Comparison of ENCODE assay signal across 35 mouse cellular contexts in the genomic region with DNA sequence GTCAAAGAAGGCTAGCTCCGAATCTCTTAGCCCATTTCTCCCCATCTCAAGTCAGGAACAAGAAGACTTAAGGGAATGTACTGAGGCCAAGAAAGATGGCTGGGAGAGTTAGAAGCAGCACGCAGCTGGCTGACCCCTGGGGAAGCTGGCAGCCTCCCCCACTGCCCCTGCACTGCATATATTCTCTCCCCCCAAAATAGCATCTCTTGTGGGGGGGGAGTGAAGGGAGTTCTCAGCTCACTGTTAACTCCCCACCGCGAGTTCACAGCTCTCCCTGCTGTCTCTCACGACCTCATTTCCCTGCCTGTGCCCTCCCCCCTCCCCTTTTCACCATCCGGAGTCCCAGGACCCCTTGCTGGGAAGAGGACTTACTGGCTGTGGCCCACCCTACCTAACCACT. TPM values are rescaled to one million over a fixed set of nuclear protein-coding genes. Genes with fewer than 3 reads are reported as not detected.
"Had no signal": no experiment of that assay in that cellular context is flagged by ENCODE, and none has a peak within 500 bp of the region (broad histone marks: within the 10 kb centered on the region; RNA-seq: fewer than 3 reads in every experiment).

No protein-coding gene starts in this region.

- DNase-seq: left cerebral cortex, postnatal 4 days; liver; liver, embryonic 13.5 days; liver, postnatal 0 days; lung, adult 18-20 months; lung, adult 2 months; lung, embryonic 14.5 days; lung, postnatal 10 days; lung, postnatal 14 days; lung, postnatal 36 days; lung, postnatal 4 days; midbrain, embryonic 14.5 days had no signal

- H3K27ac ChIP-seq: left cerebral cortex, adult 2 months; limb, embryonic 12.5 days; limb, embryonic 13.5 days; limb, embryonic 15.5 days; liver, embryonic 12.5 days; liver, embryonic 13.5 days; liver, embryonic 14.5 days; liver, embryonic 15.5 days; lung, embryonic 15.5 days; macrophage; midbrain, embryonic 10.5 days; midbrain, embryonic 12.5 days; midbrain, embryonic 13.5 days; midbrain, embryonic 15.5 days had no signal

- H3K9me3 ChIP-seq: limb, embryonic 12.5 days; limb, embryonic 13.5 days; limb, embryonic 15.5 days; liver, embryonic 12.5 days; liver, embryonic 13.5 days; liver, embryonic 15.5 days; lung, embryonic 15.5 days; megakaryocyte, embryonic 14.5 days; midbrain, embryonic 10.5 days; midbrain, embryonic 12.5 days; midbrain, embryonic 13.5 days; midbrain, embryonic 15.5 days had no signal

- H3K9ac ChIP-seq: limb, embryonic 12.5 days; limb, embryonic 13.5 days; limb, embryonic 15.5 days; liver, embryonic 12.5 days; liver, embryonic 13.5 days; liver, embryonic 14.5 days; liver, embryonic 15.5 days; liver, postnatal 0 days; lung, embryonic 14.5 days; lung, embryonic 15.5 days; midbrain, embryonic 12.5 days; midbrain, embryonic 13.5 days; midbrain, embryonic 15.5 days had no signal

- H3K4me2 ChIP-seq: limb, embryonic 12.5 days; limb, embryonic 13.5 days; limb, embryonic 15.5 days; liver, embryonic 11.5 days; liver, embryonic 12.5 days; liver, embryonic 13.5 days; liver, embryonic 15.5 days; lung, embryonic 14.5 days; lung, embryonic 15.5 days; midbrain, embryonic 11.5 days; midbrain, embryonic 12.5 days; midbrain, embryonic 13.5 days; midbrain, embryonic 15.5 days had no signal

- H3K4me3 ChIP-seq: left cerebral cortex, adult 2 months; limb, embryonic 12.5 days; limb, embryonic 13.5 days; limb, embryonic 15.5 days; liver, embryonic 12.5 days; liver, embryonic 13.5 days; liver, embryonic 15.5 days; lung, embryonic 15.5 days; megakaryocyte, embryonic 14.5 days; midbrain, embryonic 10.5 days; midbrain, embryonic 12.5 days; midbrain, embryonic 13.5 days; midbrain, embryonic 15.5 days; myocyte had no signal

- H3K36me3 ChIP-seq: liver, embryonic 13.5 days; liver, embryonic 15.5 days; lung, embryonic 15.5 days; midbrain, embryonic 10.5 days; midbrain, embryonic 12.5 days; midbrain, embryonic 15.5 days had no signal

- H3K4me1 ChIP-seq: limb, embryonic 12.5 days; limb, embryonic 15.5 days had no signal

- ATAC-seq: liver, embryonic 12.5 days; liver, postnatal 0 days; lung, postnatal 0 days; midbrain, embryonic 13.5 days; midbrain, embryonic 15.5 days; midbrain, embryonic 16.5 days had no signal

RNA-seq across cellular contexts. Expression of a gene that starts 17.1 kb away (rescaled TPM):
- total RNA-seq: left cerebral cortex, postnatal 10 days; megakaryocyte progenitor cell, adult 5-6 weeks had no signal
- polyA plus RNA-seq: limb, embryonic 11.5 days; limb, embryonic 12.5 days; limb, embryonic 15.5 days; liver, embryonic 11.5 days; liver, embryonic 12.5 days; liver, embryonic 13.5 days; lung, embryonic 14.5 days; lung, embryonic 16.5 days; myocyte had no signal
